Mouse (Mus musculus): ENCODE data around the gene Ppm1l. TPM values are rescaled to one million over a fixed set of nuclear protein-coding genes. Genes with fewer than 3 reads are reported as not detected.
A peak's percentile ranks its signal among the peaks of the same experiment; 100 is the strongest.

Gene Ppm1l
- polyA plus RNA-seq, 1 experiment = 1.4 TPM

- Histone ChIP-seq H3K4me3 (ENCODE audit: extremely low read depth, insufficient read depth, insufficient read length) (peak overlapping the region; percentile 96), H3K27me3 (ENCODE audit: control insufficient read depth, insufficient read depth, low read length) (peaks cover 5% of the 10 kb centered on the region; the same call in 1 of the 2 replicates), H3K36me3 (ENCODE audit: control insufficient read depth, insufficient read depth, low read length) (no peaks in the 10 kb centered on the region), H3K27ac (ENCODE audit: insufficient read depth, low read length) (peak overlapping the region; percentile 99), H3K4me1 (ENCODE audit: control insufficient read depth, insufficient read depth, insufficient read length) (peaks cover 4% of the 10 kb centered on the region; the same call in 1 of the 2 replicates)
- 2% methylated on average over 18 of the region's 18 CpGs for WGBS
- no peak for DNase-seq (ENCODE audit: low read depth in 1 of 2, low spot score in 2 of 2)
- no peak for TF ChIP-seq CTCF (IDR thresholded peaks at IDR 0.05; ENCODE audit: extremely low read depth, insufficient read depth, insufficient read length, insufficient replicate concordance)
- TF ChIP-seq POLR2A (IDR thresholded peaks at IDR 0.05; ENCODE audit: low read depth, low read length) = no peak
Measured at GRCm38 (mm10) chr3:69315810-69316390, 761 bp upstream of the Ppm1l start.

GRCm38 (mm10) chr3:69317251-69318125, 827 bp downstream of the Ppm1l start:
- Histone ChIP-seq H3K4me3 (ENCODE audit: extremely low read depth, insufficient read depth, insufficient read length) (peak overlapping the region; percentile 88), H3K27me3 (ENCODE audit: control insufficient read depth, insufficient read depth, low read length) (peaks cover 5% of the 10 kb centered on the region; the same call in 1 of the 2 replicates), H3K4me1 (ENCODE audit: control insufficient read depth, insufficient read depth, insufficient read length) (peaks cover 4% of the 10 kb centered on the region; the same call in 1 of the 2 replicates), H3K27ac (ENCODE audit: insufficient read depth, low read length) (peak overlapping the region; percentile 43; the same call in 1 of the 2 replicates), H3K36me3 (ENCODE audit: control insufficient read depth, insufficient read depth, low read length) (no peaks in the 10 kb centered on the region)
- TF ChIP-seq POLR2A (IDR thresholded peaks at IDR 0.05; ENCODE audit: low read depth, low read length) (no peak), CTCF (IDR thresholded peaks at IDR 0.05; ENCODE audit: extremely low read depth, insufficient read depth, insufficient read length, insufficient replicate concordance) (no peak)
- no peak for DNase-seq (ENCODE audit: low read depth in 1 of 2, low spot score in 2 of 2)
- WGBS = 2% methylated on average over 73 of the region's 73 CpGs

- H3K36me3 ChIP-seq (ENCODE audit: control insufficient read depth, insufficient read depth, low read length) = no peaks in the 10 kb centered on the region
- peaks cover 5% of the 10 kb centered on the region; the same call in 1 of the 2 replicates for H3K27me3 ChIP-seq (ENCODE audit: control insufficient read depth, insufficient read depth, low read length)
- H3K27ac ChIP-seq (ENCODE audit: insufficient read depth, low read length) = no peak overlapping the region
- H3K4me1 ChIP-seq (ENCODE audit: control insufficient read depth, insufficient read depth, insufficient read length) = peaks cover 4% of the 10 kb centered on the region; the same call in 1 of the 2 replicates
- 12% methylated on average over 25 of the region's 25 CpGs for WGBS
- DNase-seq (ENCODE audit: low read depth in 1 of 2, low spot score in 2 of 2) = no peak
- peak overlapping the region; percentile 88 for H3K4me3 ChIP-seq (ENCODE audit: extremely low read depth, insufficient read depth, insufficient read length)
- TF ChIP-seq CTCF (IDR thresholded peaks at IDR 0.05; ENCODE audit: extremely low read depth, insufficient read depth, insufficient read length, insufficient replicate concordance) (no peak), POLR2A (IDR thresholded peaks at IDR 0.05; ENCODE audit: low read depth, low read length) (no peak)
Measured at GRCm38 (mm10) chr3:69318131-69318951, 1.7 kb downstream of the Ppm1l start.

- no peaks in the 10 kb centered on the region for H3K36me3 ChIP-seq (ENCODE audit: control insufficient read depth, insufficient read depth, low read length)
- 63% methylated on average over 6 of the region's 6 CpGs for WGBS
- DNase-seq (ENCODE audit: low read depth in 1 of 2, low spot score in 2 of 2) = no peak
- peaks cover 4% of the 10 kb centered on the region; the same call in 1 of the 2 replicates for H3K4me1 ChIP-seq (ENCODE audit: control insufficient read depth, insufficient read depth, insufficient read length)
- H3K27me3 ChIP-seq (ENCODE audit: control insufficient read depth, insufficient read depth, low read length) = peaks cover 5% of the 10 kb centered on the region; the same call in 1 of the 2 replicates
- H3K4me3 ChIP-seq (ENCODE audit: extremely low read depth, insufficient read depth, insufficient read length) = no peak overlapping the region
- TF ChIP-seq CTCF (IDR thresholded peaks at IDR 0.05; ENCODE audit: extremely low read depth, insufficient read depth, insufficient read length, insufficient replicate concordance) (no peak), POLR2A (IDR thresholded peaks at IDR 0.05; ENCODE audit: low read depth, low read length) (no peak)
- no peak overlapping the region for H3K27ac ChIP-seq (ENCODE audit: insufficient read depth, low read length)
Measured at GRCm38 (mm10) chr3:69319061-69319720, 2.5 kb downstream of the Ppm1l start.

GRCm38 (mm10) chr3:69323982-69324381, 7.3 kb downstream of the Ppm1l start:
- no peaks in the 10 kb centered on the region for H3K4me1 ChIP-seq (ENCODE audit: control insufficient read depth, insufficient read depth, insufficient read length)
- no peaks in the 10 kb centered on the region for H3K36me3 ChIP-seq (ENCODE audit: control insufficient read depth, insufficient read depth, low read length)
- TF ChIP-seq POLR2A (IDR thresholded peaks at IDR 0.05; ENCODE audit: low read depth, low read length) = no peak
- no peak for TF ChIP-seq CTCF (IDR thresholded peaks at IDR 0.05; ENCODE audit: extremely low read depth, insufficient read depth, insufficient read length, insufficient replicate concordance)
- H3K27me3 ChIP-seq (ENCODE audit: control insufficient read depth, insufficient read depth, low read length) = no peaks in the 10 kb centered on the region
- no peak for DNase-seq (ENCODE audit: low read depth in 1 of 2, low spot score in 2 of 2)
- no peak overlapping the region for H3K27ac ChIP-seq (ENCODE audit: insufficient read depth, low read length)
- WGBS = 71% methylated on average over 3 of the region's 3 CpGs
- no peak overlapping the region for H3K4me3 ChIP-seq (ENCODE audit: extremely low read depth, insufficient read depth, insufficient read length)

- Histone ChIP-seq H3K36me3 (ENCODE audit: control insufficient read depth, insufficient read depth, low read length) (no peaks in the 10 kb centered on the region), H3K27ac (ENCODE audit: insufficient read depth, low read length) (no peak overlapping the region), H3K27me3 (ENCODE audit: control insufficient read depth, insufficient read depth, low read length) (no peaks in the 10 kb centered on the region), H3K4me3 (ENCODE audit: extremely low read depth, insufficient read depth, insufficient read length) (no peak overlapping the region), H3K4me1 (ENCODE audit: control insufficient read depth, insufficient read depth, insufficient read length) (no peaks in the 10 kb centered on the region)
- no peak for TF ChIP-seq POLR2A (IDR thresholded peaks at IDR 0.05; ENCODE audit: low read depth, low read length)
- TF ChIP-seq CTCF (IDR thresholded peaks at IDR 0.05; ENCODE audit: extremely low read depth, insufficient read depth, insufficient read length, insufficient replicate concordance) = no peak
- 48% methylated on average over 5 of the region's 5 CpGs for WGBS
- DNase-seq (ENCODE audit: low read depth in 1 of 2, low spot score in 2 of 2) = no peak
Measured at GRCm38 (mm10) chr3:69329910-69330309, 13.2 kb downstream of the Ppm1l start.

Measured in spleen, adult 2 months (tissue).